Mouse (Mus musculus): Measurements from ENCODE around the gene Adcy7. TPM values are rescaled to one million over a fixed set of nuclear protein-coding genes. Genes with fewer than 3 reads are reported as not detected.

The Adcy7 gene
- polyA plus RNA-seq, 1 experiment: 2.1 TPM

DNA sequence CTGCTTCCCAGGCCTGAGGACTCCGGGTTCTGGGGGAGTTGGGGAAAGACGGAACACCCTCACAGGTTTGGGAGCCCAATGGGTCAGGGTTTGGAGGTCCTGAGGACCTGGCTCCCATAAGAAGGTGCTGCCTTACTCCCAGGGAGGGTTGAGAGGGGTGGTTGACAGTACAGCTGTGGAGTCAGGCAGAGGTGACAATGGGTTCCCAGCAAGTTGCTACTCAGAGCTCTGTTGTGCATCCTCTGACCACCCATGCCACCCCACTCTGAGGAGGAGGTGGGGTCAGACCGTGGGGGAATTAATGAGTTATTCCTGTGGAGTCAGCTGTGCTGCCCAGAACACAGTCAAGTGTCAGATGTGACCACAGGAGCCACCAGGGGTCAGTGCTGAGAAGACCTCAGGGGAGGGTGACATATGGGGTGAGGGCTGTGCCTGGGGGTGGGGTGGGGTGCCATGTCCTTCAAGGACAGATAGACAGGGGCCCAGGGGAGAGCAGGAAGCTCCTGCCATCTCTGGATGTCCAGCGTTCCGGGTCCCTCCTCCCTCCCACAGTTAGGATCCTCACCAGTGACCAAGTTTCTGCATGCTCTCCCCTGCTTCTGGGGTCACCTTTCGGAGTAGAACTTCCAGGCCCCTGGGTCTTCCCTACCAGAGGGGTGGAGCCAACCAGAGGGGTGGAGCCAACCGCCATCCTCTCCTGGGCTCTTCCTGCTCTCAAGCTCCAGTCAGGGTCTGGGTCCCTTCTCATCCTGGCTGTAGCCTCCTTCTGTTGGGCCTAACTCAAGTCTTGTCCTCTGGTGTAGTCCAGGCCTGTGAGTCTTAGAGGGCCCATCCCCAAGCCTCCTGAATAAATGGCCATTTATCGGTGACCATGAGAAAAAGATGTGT lies 13.5 kb downstream of the Adcy7 start:
- Histone ChIP-seq H3K4me3 (ENCODE audit: low read depth, low read length) (no peak overlapping the region), H3K27me3 (ENCODE audit: control insufficient read depth, insufficient read depth, low read length, poor library complexity, severe bottlenecking) (no peaks in the 10 kb centered on the region), H3K9ac (ENCODE audit: low read depth, poor library complexity, severe bottlenecking) (no peak overlapping the region), H3K27ac (ENCODE audit: insufficient read depth, low read length) (no peak overlapping the region), H3K9me3 (replicated peaks; ENCODE audit: control insufficient read depth, insufficient read depth, low read length, poor library complexity, severe bottlenecking) (no peaks in the 10 kb centered on the region), H3K4me1 (ENCODE audit: control insufficient read depth, insufficient read depth, low read length) (no peaks in the 10 kb centered on the region), H3K36me3 (ENCODE audit: control insufficient read depth, insufficient read depth, low read length, poor library complexity, severe bottlenecking) (no peaks in the 10 kb centered on the region)
- TF ChIP-seq EP300 (IDR thresholded peaks at IDR 0.05; ENCODE audit: insufficient read depth, low read depth, low read length) (no peak), POLR2A (IDR thresholded peaks at IDR 0.05; ENCODE audit: insufficient read depth, low read length) (no peak), CTCF (IDR thresholded peaks at IDR 0.05; ENCODE audit: low read depth, low read length) (peak; percentile 32)

DNA sequence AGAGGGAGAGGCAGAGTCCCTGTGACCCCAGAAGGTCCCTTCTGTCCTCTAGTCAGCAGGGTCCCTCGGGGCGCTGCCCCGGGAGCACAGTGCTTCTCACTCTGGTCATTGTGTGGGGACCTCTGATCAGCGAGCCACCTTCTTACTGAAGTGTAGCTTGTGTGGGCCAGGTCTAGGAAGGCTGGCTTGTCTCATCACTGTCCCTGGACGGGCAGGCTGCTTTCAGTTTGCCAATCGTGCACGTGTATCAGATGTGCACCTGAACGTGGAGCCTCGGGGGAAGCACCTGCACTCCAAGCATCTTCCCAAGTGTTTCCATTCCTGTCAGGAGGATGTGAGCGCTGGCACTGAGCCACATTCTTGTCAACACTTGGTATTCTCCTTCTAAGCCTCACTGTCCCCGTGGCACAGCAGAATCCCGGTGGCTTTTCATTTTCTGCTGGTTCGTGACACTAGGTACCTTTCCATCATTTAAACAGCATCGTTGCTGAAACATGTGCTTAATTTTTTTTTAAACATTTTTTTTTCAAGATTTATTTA lies 14.3 kb downstream of the Adcy7 start:
- no peaks in the 10 kb centered on the region for H3K36me3 ChIP-seq (ENCODE audit: control insufficient read depth, insufficient read depth, low read length, poor library complexity, severe bottlenecking)
- no peak overlapping the region for H3K27ac ChIP-seq (ENCODE audit: insufficient read depth, low read length)
- no peaks in the 10 kb centered on the region for H3K27me3 ChIP-seq (ENCODE audit: control insufficient read depth, insufficient read depth, low read length, poor library complexity, severe bottlenecking)
- H3K4me3 ChIP-seq (ENCODE audit: low read depth, low read length): no peak overlapping the region
- TF ChIP-seq CTCF (IDR thresholded peaks at IDR 0.05; ENCODE audit: low read depth, low read length) (no peak), POLR2A (IDR thresholded peaks at IDR 0.05; ENCODE audit: insufficient read depth, low read length) (no peak), EP300 (IDR thresholded peaks at IDR 0.05; ENCODE audit: insufficient read depth, low read depth, low read length) (no peak)
- no peak overlapping the region for H3K9ac ChIP-seq (ENCODE audit: low read depth, poor library complexity, severe bottlenecking)
- H3K4me1 ChIP-seq (ENCODE audit: control insufficient read depth, insufficient read depth, low read length): no peaks in the 10 kb centered on the region
- H3K9me3 ChIP-seq (replicated peaks; ENCODE audit: control insufficient read depth, insufficient read depth, low read length, poor library complexity, severe bottlenecking): no peaks in the 10 kb centered on the region

DNA sequence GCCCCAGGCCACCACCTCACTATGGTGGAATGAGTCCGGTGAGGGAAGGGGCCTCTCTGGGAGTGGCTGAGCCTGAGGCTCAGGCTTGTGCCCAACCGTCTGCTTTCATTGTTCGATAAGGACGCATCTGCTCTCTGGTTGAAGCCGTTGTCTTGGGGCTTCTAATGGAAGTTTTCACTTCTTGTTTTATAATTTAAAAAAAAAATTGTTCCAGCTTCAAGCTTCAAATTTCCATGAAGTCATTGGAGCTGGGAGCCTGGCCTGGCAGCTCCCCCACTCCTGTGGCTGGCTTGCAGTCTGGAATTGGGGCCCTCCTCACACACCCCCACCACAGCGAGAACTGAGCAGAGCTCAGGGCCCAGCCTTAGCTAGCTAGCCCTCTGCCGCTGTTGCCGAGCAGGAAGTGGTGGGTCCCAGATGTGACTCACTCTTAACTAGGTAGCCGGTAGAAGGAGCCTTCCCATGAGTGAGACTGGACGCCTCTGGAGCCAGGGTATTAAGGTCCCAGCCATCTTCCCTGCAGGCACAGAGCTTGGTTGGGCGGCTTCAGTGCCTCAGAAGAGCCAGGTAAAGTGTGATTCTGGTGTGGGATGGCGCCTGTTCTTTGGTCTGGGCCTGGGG lies 16.5 kb downstream of the Adcy7 start:
- no peaks in the 10 kb centered on the region for H3K36me3 ChIP-seq (ENCODE audit: control insufficient read depth, insufficient read depth, low read length, poor library complexity, severe bottlenecking)
- H3K9ac ChIP-seq (ENCODE audit: low read depth, poor library complexity, severe bottlenecking): 0 out of 2 replicates have a peak overlapping the region, but pooled peaks have one; percentile 2
- no peaks in the 10 kb centered on the region for H3K4me1 ChIP-seq (ENCODE audit: control insufficient read depth, insufficient read depth, low read length)
- TF ChIP-seq POLR2A (IDR thresholded peaks at IDR 0.05; ENCODE audit: insufficient read depth, low read length): no peak
- no peak for TF ChIP-seq EP300 (IDR thresholded peaks at IDR 0.05; ENCODE audit: insufficient read depth, low read depth, low read length)
- no peak for TF ChIP-seq CTCF (IDR thresholded peaks at IDR 0.05; ENCODE audit: low read depth, low read length)
- no peak overlapping the region for H3K27ac ChIP-seq (ENCODE audit: insufficient read depth, low read length)
- H3K9me3 ChIP-seq (replicated peaks; ENCODE audit: control insufficient read depth, insufficient read depth, low read length, poor library complexity, severe bottlenecking): no peaks in the 10 kb centered on the region
- no peak overlapping the region for H3K4me3 ChIP-seq (ENCODE audit: low read depth, low read length)
- no peaks in the 10 kb centered on the region for H3K27me3 ChIP-seq (ENCODE audit: control insufficient read depth, insufficient read depth, low read length, poor library complexity, severe bottlenecking)

DNA sequence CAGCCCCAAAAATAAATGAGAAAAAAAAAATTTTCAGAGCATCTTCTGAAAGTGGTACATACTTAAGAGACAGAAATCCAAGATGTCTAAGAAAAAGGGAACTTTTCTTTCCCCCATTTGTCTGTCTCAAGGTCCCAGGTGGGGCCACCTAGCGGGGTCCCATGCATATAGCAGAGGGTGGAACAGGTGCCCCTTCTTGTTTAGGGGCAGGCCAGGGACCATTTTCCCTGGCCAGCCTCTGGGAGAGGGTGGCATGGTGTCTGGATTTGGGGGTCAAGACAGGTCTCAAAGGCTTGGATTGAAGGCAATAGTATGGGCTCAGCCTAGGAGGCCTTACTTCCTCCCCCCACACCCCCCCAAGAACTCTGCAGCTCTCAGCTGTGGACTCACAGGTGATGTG lies 17.7 kb downstream of the Adcy7 start:
- no peaks in the 10 kb centered on the region for H3K36me3 ChIP-seq (ENCODE audit: control insufficient read depth, insufficient read depth, low read length, poor library complexity, severe bottlenecking)
- no peak overlapping the region for H3K4me3 ChIP-seq (ENCODE audit: low read depth, low read length)
- no peak overlapping the region for H3K9ac ChIP-seq (ENCODE audit: low read depth, poor library complexity, severe bottlenecking)
- H3K4me1 ChIP-seq (ENCODE audit: control insufficient read depth, insufficient read depth, low read length): no peaks in the 10 kb centered on the region
- H3K27ac ChIP-seq (ENCODE audit: insufficient read depth, low read length): no peak overlapping the region
- TF ChIP-seq POLR2A (IDR thresholded peaks at IDR 0.05; ENCODE audit: insufficient read depth, low read length): no peak
- peak; percentile 8 for TF ChIP-seq CTCF (IDR thresholded peaks at IDR 0.05; ENCODE audit: low read depth, low read length)
- H3K9me3 ChIP-seq (replicated peaks; ENCODE audit: control insufficient read depth, insufficient read depth, low read length, poor library complexity, severe bottlenecking): no peaks in the 10 kb centered on the region
- no peaks in the 10 kb centered on the region for H3K27me3 ChIP-seq (ENCODE audit: control insufficient read depth, insufficient read depth, low read length, poor library complexity, severe bottlenecking)

DNA sequence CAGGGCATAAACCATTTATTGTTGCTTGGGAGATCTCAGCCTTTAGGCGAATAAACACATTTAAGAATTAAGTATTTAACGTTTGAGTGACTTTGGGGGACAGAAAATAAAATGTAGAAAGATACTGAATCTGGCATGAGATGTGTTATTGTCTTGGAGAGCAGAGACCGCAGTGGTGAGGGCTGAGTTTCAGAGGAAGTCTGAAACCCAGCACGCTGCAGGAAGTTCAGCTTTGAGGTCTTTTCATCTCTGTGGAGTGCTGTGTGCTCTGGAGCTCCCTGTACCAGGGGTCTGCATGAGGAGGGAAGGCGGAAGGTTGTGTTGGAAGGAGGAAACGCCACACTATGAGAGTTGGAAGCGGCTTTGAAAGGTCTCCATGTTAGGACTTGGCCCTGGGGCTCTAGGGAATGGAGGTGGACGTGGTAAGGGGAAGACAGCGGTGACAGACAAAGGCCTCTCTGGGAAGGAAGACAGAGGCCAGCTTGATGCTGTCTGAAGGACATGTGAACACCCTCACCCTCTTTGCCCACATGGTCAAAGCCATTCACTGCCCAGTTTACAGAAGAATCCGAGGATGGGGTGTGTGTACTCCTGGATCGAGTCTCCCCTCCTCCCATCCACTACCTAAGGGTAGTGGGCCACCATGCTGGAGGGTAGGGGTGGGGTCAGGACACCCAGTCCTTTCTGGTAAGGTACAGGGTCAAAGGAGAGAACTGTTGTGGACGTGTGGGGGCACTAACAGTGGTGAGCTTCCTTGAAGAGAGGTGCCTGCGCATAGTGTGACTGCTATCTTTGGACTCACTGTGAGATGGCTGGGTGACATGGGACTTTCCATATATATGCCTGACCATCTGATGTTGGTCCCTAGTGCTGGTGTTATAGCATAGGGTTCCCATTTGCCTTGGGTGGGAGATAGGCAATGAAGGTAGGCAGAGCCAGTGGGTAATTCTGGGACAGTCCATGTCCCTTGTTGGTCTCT lies 18.4 kb downstream of the Adcy7 start:
- no peaks in the 10 kb centered on the region for H3K27me3 ChIP-seq (ENCODE audit: control insufficient read depth, insufficient read depth, low read length, poor library complexity, severe bottlenecking)
- no peak overlapping the region for H3K27ac ChIP-seq (ENCODE audit: insufficient read depth, low read length)
- no peak overlapping the region for H3K9ac ChIP-seq (ENCODE audit: low read depth, poor library complexity, severe bottlenecking)
- TF ChIP-seq POLR2A (IDR thresholded peaks at IDR 0.05; ENCODE audit: insufficient read depth, low read length) (no peak), EP300 (IDR thresholded peaks at IDR 0.05; ENCODE audit: insufficient read depth, low read depth, low read length) (no peak), CTCF (IDR thresholded peaks at IDR 0.05; ENCODE audit: low read depth, low read length) (no peak)
- no peak overlapping the region for H3K4me3 ChIP-seq (ENCODE audit: low read depth, low read length)
- no peaks in the 10 kb centered on the region for H3K36me3 ChIP-seq (ENCODE audit: control insufficient read depth, insufficient read depth, low read length, poor library complexity, severe bottlenecking)
- no peaks in the 10 kb centered on the region for H3K9me3 ChIP-seq (replicated peaks; ENCODE audit: control insufficient read depth, insufficient read depth, low read length, poor library complexity, severe bottlenecking)
- H3K4me1 ChIP-seq (ENCODE audit: control insufficient read depth, insufficient read depth, low read length): no peaks in the 10 kb centered on the region
